Mouse (Mus musculus): ENCODE measurements around the gene Vdr. TPM values are rescaled to one million over a fixed set of nuclear protein-coding genes. Genes with fewer than 3 reads are reported as not detected.
A peak's percentile ranks its signal among the peaks of the same experiment; 100 is the strongest.

The Vdr gene
- polyA plus RNA-seq, 1 experiment from 2014 or later, result 0.97 TPM

- Histone ChIP-seq H3K9me3 (no peaks in the 10 kb centered on the region), H3K9ac (no peak overlapping the region), H3K4me3 (no peak overlapping the region), H3K27ac (no peak overlapping the region), H3K36me3 (no peaks in the 10 kb centered on the region), H3K4me1 (no peaks in the 10 kb centered on the region), H3K27me3 (no peaks in the 10 kb centered on the region), H3K4me2 (replicated peaks) (no peak overlapping the region)
- no peak for ATAC-seq (ENCODE audit: insufficient number of reproducible peaks, insufficient read depth, low FRiP score, low TSS enrichment)
- 69% methylated on average over 5 of the region's 5 CpGs for WGBS
These were observed 9.9 kb upstream of the Vdr start for GRCm38 (mm10) chr15:97920306-97920705.

- Histone ChIP-seq H3K4me2 (replicated peaks) (no peak overlapping the region), H3K4me1 (peaks cover 3% of the 10 kb centered on the region; the same call in 1 of the 2 replicates), H3K9me3 (no peaks in the 10 kb centered on the region), H3K9ac (no peak overlapping the region), H3K4me3 (no peak overlapping the region), H3K36me3 (no peaks in the 10 kb centered on the region), H3K27me3 (no peaks in the 10 kb centered on the region), H3K27ac (no peak overlapping the region)
- WGBS, result 88% methylated on average over 7 of the region's 7 CpGs
- no peak for ATAC-seq (ENCODE audit: insufficient number of reproducible peaks, insufficient read depth, low FRiP score, low TSS enrichment)
These were observed 8.8 kb upstream of the Vdr start for GRCm38 (mm10) chr15:97919217-97919616.

- no peak for ATAC-seq (ENCODE audit: insufficient number of reproducible peaks, insufficient read depth, low FRiP score, low TSS enrichment)
These were observed 7.6 kb upstream of the Vdr start for GRCm38 (mm10) chr15:97917994-97918393.

GRCm38 (mm10) chr15:97914331-97914747, 3.9 kb upstream of the Vdr start:
- Histone ChIP-seq H3K4me3 (no peak overlapping the region), H3K4me1 (peaks cover 7% of the 10 kb centered on the region; the same call in 1 of the 2 replicates), H3K4me2 (replicated peaks) (peak overlapping the region; percentile 9; the same call in 1 of the 2 replicates), H3K36me3 (no peaks in the 10 kb centered on the region), H3K27me3 (0 out of 2 replicates have a peak, but pooled peaks cover 7% of the 10 kb centered on the region), H3K27ac (no peak overlapping the region), H3K9me3 (no peaks in the 10 kb centered on the region), H3K9ac (no peak overlapping the region)
- WGBS, result 17% methylated on average over 9 of the region's 9 CpGs
- ATAC-seq (ENCODE audit: insufficient number of reproducible peaks, insufficient read depth, low FRiP score, low TSS enrichment), result no peak

More at GRCm38 (mm10) chr15:97917994-97918393, 7.6 kb upstream of the Vdr start:
- Histone ChIP-seq H3K36me3 (no peaks in the 10 kb centered on the region), H3K9me3 (no peaks in the 10 kb centered on the region), H3K27me3 (no peaks in the 10 kb centered on the region), H3K9ac (no peak overlapping the region), H3K27ac (no peak overlapping the region), H3K4me2 (replicated peaks) (no peak overlapping the region), H3K4me3 (no peak overlapping the region), H3K4me1 (peaks cover 7% of the 10 kb centered on the region; the same call in 1 of the 2 replicates)
- 81% methylated on average over 9 of the region's 9 CpGs for WGBS

GRCm38 (mm10) chr15:97907801-97908751, 2.4 kb downstream of the Vdr start:
- H3K9me3 ChIP-seq, result no peaks in the 10 kb centered on the region
- peak; percentile 89 for ATAC-seq (ENCODE audit: insufficient number of reproducible peaks, insufficient read depth, low FRiP score, low TSS enrichment)
- WGBS, result 1% methylated on average over 59 of the region's 59 CpGs
- H3K9ac ChIP-seq, result peak overlapping the region; percentile 39
- peaks cover 38% of the 10 kb centered on the region for H3K27me3 ChIP-seq
- H3K4me3 ChIP-seq, result peak overlapping the region; percentile 44
- peak overlapping the region; percentile 87 for H3K4me2 ChIP-seq (replicated peaks)
- H3K4me1 ChIP-seq, result 0 out of 2 replicates have a peak, but pooled peaks cover 15% of the 10 kb centered on the region
- no peak overlapping the region for H3K27ac ChIP-seq
- H3K36me3 ChIP-seq, result no peaks in the 10 kb centered on the region

- WGBS, result 49% methylated on average over 5 of the region's 5 CpGs
- no peaks in the 10 kb centered on the region for H3K36me3 ChIP-seq
- H3K27me3 ChIP-seq, result peaks cover 38% of the 10 kb centered on the region
- H3K4me2 ChIP-seq (replicated peaks), result peak overlapping the region; percentile 87; the same call in 1 of the 2 replicates
- 0 out of 2 replicates have a peak, but pooled peaks cover 15% of the 10 kb centered on the region for H3K4me1 ChIP-seq
- no peak overlapping the region for H3K27ac ChIP-seq
- no peak overlapping the region for H3K9ac ChIP-seq
- ATAC-seq (ENCODE audit: insufficient number of reproducible peaks, insufficient read depth, low FRiP score, low TSS enrichment), result no peak
- no peaks in the 10 kb centered on the region for H3K9me3 ChIP-seq
- H3K4me3 ChIP-seq, result no peak overlapping the region
These were observed 3.2 kb downstream of the Vdr start for GRCm38 (mm10) chr15:97907202-97907601.

GRCm38 (mm10) chr15:97905281-97905680, 5.1 kb downstream of the Vdr start:
- Histone ChIP-seq H3K27ac (no peak overlapping the region), H3K4me2 (replicated peaks) (no peak overlapping the region), H3K9ac (no peak overlapping the region), H3K9me3 (no peaks in the 10 kb centered on the region), H3K4me3 (no peak overlapping the region), H3K4me1 (0 out of 2 replicates have a peak, but pooled peaks cover 15% of the 10 kb centered on the region), H3K36me3 (no peaks in the 10 kb centered on the region), H3K27me3 (peaks cover 34% of the 10 kb centered on the region)
- WGBS, result 66% methylated on average over 6 of the region's 6 CpGs
- ATAC-seq (ENCODE audit: insufficient number of reproducible peaks, insufficient read depth, low FRiP score, low TSS enrichment), result no peak

- Histone ChIP-seq H3K27ac (no peak overlapping the region), H3K9me3 (no peaks in the 10 kb centered on the region), H3K27me3 (peaks cover 31% of the 10 kb centered on the region), H3K4me1 (0 out of 2 replicates have a peak, but pooled peaks cover 15% of the 10 kb centered on the region), H3K9ac (no peak overlapping the region), H3K36me3 (no peaks in the 10 kb centered on the region), H3K4me3 (no peak overlapping the region), H3K4me2 (replicated peaks) (no peak overlapping the region)
- 34% methylated on average over 11 of the region's 11 CpGs for WGBS
- ATAC-seq (ENCODE audit: insufficient number of reproducible peaks, insufficient read depth, low FRiP score, low TSS enrichment), result no peak
These were observed 6.0 kb downstream of the Vdr start for GRCm38 (mm10) chr15:97904339-97904991.

GRCm38 (mm10) chr15:97903261-97904009, 7.0 kb downstream of the Vdr start:
- no peaks in the 10 kb centered on the region for H3K9me3 ChIP-seq
- ATAC-seq (ENCODE audit: insufficient number of reproducible peaks, insufficient read depth, low FRiP score, low TSS enrichment), result no peak
- no peak overlapping the region for H3K27ac ChIP-seq
- no peaks in the 10 kb centered on the region for H3K36me3 ChIP-seq
- H3K4me1 ChIP-seq, result 0 out of 2 replicates have a peak, but pooled peaks cover 12% of the 10 kb centered on the region
- H3K27me3 ChIP-seq, result peaks cover 22% of the 10 kb centered on the region
- WGBS, result 74% methylated on average over 15 of the region's 15 CpGs
- no peak overlapping the region for H3K4me2 ChIP-seq (replicated peaks)
- no peak overlapping the region for H3K9ac ChIP-seq
- H3K4me3 ChIP-seq, result no peak overlapping the region

- H3K27me3 ChIP-seq, result peaks cover 3% of the 10 kb centered on the region
- no peaks in the 10 kb centered on the region for H3K36me3 ChIP-seq
- H3K27ac ChIP-seq, result no peak overlapping the region
- no peak overlapping the region for H3K9ac ChIP-seq
- 78% methylated on average over 9 of the region's 9 CpGs for WGBS
- H3K9me3 ChIP-seq, result no peaks in the 10 kb centered on the region
- no peak overlapping the region for H3K4me3 ChIP-seq
- H3K4me2 ChIP-seq (replicated peaks), result no peak overlapping the region
- no peak for ATAC-seq (ENCODE audit: insufficient number of reproducible peaks, insufficient read depth, low FRiP score, low TSS enrichment)
- H3K4me1 ChIP-seq, result peaks cover 3% of the 10 kb centered on the region; the same call in 1 of the 2 replicates
These were observed 9.4 kb downstream of the Vdr start for GRCm38 (mm10) chr15:97900991-97901390.

- Histone ChIP-seq H3K27ac (no peak overlapping the region), H3K4me2 (replicated peaks) (no peak overlapping the region), H3K9me3 (no peaks in the 10 kb centered on the region), H3K4me3 (no peak overlapping the region), H3K27me3 (no peaks in the 10 kb centered on the region), H3K9ac (no peak overlapping the region), H3K36me3 (no peaks in the 10 kb centered on the region), H3K4me1 (peaks cover 3% of the 10 kb centered on the region; the same call in 1 of the 2 replicates)
- no peak for ATAC-seq (ENCODE audit: insufficient number of reproducible peaks, insufficient read depth, low FRiP score, low TSS enrichment)
- WGBS, result 68% methylated on average over 12 of the region's 12 CpGs
These were observed 10.0 kb downstream of the Vdr start for GRCm38 (mm10) chr15:97900336-97900912.

Data from embryonic facial prominence, embryonic 12.5 days (tissue).